Mouse (Mus musculus): Measurements from ENCODE around the gene Phb. TPM values are rescaled to one million over a fixed set of nuclear protein-coding genes. Genes with fewer than 3 reads are reported as not detected.

The Phb gene
- total RNA-seq (2021): 100 to 1,000 TPM in 1 of 2 experiments, 10 to 100 TPM in 1; 87.4 to 103 TPM
- long read RNA-seq, experiment 1, transcript Phb-204 (7 exons, 1,799 nt): major isoform, 143 of 163 reads
- long read RNA-seq, experiment 1, partial matches to known transcripts: 6 of 163 reads
- long read RNA-seq, experiment 1, other reads (novel, unspliced or antisense): 14 of 163 reads
- long read RNA-seq, experiment 2, transcript Phb-204 (7 exons, 1,799 nt): major isoform, 133 of 142 reads
- long read RNA-seq, experiment 2, partial matches to known transcripts: 3 of 142 reads
- long read RNA-seq, experiment 2, other reads (novel, unspliced or antisense): 6 of 142 reads

DNA sequence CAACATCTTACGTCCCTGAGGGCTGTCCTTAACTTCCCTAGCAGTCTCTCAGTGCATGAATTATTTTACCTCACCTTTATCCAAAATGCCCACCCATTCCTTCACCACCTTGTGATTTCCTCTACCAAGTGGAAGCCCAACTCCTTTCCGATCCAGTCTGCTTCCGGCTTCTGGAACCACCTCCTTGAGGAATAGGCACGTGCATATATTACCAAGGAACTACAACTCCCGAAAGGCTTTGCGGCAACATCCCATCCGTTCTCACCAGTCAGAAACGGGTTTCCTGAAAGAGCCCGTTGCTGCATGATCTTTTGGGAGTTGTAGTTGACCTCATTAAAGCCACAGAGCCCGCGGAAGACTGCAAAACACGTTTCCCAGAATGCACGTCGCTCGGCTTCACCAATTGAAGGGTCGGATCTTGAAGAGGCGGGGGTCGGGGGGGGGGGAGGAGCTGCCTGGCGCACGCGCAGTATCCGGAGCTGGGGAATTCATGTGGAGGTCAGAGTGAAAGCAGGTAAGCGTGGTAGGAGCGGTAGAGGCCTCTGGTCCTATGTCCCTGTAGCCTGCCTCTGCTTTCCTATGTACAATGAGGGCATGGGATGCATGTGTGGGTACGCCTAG, at the start of gene Phb:
Gene Phb, plus strand, starts transcription at position 429 of the 621 bp plus-strand sequence.
- DNase-seq (ENCODE audit: low spot score in 2 of 2): peak; percentile 92 to 95

DNA sequence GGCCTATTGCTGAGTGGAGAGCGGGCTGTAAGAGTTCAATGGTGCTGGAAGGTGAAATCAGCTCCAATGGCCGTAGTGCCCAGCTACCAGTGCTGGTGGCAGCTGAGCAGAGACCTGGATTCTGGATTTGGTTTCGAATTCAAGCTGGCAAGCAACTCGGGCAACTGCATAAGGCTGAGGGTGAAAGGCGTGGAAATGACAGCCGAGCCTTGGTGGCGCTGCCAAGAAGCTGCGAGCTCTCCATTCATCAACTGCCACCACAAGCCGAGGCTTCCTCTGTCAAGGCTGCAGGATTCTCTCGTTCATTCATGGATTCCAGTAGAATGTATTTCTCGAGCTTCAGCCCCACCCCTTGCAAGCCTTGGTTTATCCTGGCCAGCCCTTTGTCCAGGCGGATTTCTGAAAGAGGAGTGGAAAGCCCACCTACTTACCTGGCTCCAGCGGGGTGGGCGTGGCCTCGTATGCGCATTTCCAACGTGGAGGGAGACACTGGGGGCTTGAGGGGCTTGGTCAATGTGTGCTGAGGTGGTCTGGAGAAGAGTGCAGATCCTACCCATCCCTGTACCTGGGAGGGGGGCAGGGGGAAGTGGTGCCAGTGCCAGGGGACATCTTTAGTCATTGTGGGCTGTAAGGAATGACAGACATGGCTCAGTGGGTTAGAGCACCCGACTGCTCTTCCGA, 48.8 kb upstream of the Phb start:
- DNase-seq (ENCODE audit: low spot score in 2 of 2): peak; percentile 51 to 55

DNA sequence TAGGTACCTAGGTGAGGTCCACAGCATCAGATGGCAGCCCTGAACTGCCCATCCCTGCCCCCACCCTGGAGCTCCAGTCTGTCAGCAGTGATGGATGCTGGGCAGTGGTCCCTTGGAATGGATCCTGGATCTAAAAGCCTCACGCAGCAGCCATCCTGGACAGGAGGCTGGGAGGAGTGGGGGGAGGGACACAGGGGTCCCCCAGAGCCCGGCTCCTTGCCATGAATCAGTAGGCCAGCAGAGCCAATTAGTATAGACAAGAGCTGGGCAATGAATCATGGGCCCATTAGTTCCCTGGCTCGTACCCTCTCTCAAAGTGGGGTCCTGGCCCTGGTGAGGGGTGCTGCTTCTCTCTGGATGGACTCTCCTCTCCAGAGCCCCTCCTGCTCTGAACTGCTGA, 47.7 kb upstream of the Phb start:
- no peak for DNase-seq (ENCODE audit: low spot score in 2 of 2)

DNA sequence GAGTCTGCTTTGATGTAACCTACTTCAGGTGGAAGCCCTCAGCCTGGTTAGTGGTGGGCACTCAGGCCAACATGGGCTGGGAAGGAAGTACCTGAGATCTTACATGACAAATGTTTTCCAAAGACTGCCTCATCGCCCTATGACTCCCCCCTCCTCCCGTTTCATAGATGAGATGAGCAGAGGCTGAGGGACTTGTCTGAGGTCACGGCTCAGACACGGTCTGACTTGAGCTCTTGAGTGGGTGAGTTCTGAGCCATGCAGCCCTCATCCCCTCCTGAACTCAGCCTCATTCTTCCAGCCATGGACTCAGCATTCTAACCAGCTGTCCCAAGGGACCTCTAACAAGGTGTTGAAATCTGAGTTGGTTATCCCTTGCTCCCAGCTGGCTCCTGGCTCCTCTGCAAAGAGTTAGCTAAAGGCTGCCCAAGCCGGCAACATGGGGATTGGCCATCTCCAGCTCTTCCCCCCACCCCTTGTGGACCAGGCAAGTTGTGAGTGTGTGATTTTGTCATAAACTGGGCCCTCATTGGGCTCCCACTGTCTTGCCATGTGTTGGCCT, 46.8 kb upstream of the Phb start:
- DNase-seq (ENCODE audit: low spot score in 2 of 2): no peak

DNA sequence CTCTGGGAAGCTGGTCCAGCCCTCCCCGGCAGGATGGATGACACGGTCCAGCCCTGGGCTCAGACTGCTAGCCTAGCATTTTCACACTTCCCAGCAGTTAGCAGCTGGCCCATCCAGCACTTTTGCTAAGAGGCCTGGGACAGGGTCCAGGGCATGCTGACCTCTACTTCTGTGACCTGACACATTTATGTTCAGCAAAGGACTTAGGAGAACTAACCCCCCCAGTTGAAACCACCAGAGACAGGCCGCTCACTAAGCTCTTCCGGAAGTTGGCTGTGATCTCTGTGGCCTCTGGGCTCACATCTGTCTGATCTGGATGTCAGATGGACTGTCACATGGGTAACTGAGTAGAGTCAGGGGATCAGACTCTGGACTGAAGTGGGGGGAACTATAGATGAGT, 45.7 kb upstream of the Phb start:
- DNase-seq (ENCODE audit: low spot score in 2 of 2): no peak

DNA sequence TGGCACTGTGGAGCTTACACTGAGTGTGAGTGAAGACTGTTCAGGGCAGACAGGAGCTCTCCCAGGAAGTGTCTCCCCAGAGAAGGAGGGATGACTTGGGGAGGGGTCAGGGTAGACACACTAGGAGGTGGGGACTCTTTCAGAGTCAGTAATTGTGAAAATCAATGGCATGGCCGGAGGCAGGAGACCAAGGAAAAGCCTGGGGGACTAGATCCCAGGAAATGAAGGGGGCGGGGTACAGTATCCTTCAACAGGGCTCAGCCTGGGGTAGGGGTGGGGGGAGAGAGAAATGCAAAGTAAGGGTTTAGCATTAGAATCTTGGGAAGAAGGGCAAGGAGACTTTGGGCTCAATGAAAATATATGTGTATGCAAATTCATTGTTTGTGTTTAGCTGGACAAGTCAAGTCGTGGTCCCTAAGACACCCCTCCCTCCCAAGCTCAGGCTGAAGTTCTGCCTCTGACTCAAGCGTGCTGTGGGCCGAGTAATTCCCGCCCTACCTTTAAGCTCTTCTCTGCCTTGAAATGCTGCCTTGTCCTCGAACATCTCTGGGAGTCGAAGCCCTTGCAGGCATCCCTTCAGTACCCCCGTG, 45.1 kb upstream of the Phb start:
- DNase-seq (ENCODE audit: low spot score in 2 of 2): no peak

DNA sequence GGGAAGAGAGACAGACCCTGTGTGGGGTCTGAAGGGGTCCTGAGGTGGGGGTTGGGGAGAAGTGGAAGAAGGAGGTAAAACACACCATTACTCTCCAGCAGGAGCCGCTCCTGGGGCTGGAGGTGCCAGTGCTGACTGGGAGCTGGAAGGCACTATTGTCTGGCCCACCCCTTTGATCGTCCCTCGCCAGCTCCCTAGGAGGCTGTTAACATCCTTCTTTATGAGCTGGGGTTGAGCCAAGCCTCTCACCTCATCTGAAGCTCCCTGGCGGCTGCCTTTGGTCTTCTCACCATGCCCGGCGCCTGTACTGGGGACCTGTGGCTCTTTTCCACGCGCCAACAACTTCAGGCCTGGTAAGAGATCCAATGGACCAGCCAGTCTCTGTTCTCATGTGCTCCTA, 44.3 kb upstream of the Phb start:
- no peak for DNase-seq (ENCODE audit: low spot score in 2 of 2)

DNA sequence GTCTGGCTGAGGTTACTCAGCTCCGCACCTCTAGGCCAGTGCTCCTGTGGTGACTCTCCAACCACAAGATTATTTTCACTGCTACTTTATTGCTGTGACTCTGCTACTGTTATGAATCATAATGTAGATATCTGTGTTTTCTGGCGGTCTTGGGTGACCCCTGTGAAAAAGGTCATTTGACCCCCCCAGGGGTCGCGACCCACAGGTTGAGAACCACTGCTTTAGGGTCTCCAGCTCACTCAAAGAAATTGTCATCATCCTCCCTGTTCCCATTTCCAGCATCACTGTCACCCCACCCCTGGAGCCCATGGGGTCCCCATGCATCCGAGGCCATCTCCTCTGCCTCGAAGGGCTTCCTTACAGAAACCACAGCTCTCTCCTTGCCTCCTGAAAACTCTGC, 36.2 kb upstream of the Phb start:
- DNase-seq (ENCODE audit: low spot score in 2 of 2): no peak

DNA sequence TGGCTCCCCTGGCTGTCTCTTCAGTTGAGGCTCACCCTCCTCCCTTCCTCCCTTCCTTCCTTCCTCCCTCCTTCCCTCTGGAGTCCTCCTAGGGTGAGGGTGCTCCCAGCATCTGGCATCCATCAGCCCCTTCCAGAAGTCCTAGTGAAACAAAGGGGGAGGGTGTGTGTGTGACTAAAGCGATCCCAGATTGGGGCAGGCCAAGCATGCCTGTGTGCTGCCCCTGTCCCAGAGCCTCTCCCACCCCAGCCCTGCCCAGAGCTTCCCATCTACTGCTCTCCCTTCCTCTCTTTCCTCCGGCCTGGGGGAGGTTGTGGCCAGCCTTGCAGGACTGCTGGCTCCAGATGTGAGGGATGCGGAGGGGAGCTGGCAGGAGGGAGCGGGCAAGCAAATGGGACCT, 35.5 kb upstream of the Phb start:
- DNase-seq (ENCODE audit: low spot score in 2 of 2): no peak

DNA sequence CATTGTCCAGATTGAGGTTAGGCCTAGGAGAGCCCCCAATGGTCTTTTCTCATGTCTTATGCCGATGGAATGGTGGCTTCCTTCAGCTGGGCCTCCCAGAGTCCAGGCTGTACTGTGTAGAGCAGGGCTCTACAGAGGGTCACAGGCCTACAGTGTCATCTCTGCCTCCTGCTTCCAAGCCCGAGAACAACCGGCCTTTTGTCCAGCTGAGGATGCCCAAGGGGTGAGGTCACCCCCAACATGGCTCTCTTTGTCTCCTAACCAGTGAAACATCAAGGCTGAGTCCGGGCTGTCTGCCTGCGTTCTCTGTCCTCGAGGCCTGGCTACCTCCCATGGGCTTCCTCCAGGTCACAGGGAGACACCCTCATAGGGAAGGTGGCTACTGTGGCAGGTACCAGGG, 34.3 kb upstream of the Phb start:
- DNase-seq (ENCODE audit: low spot score in 2 of 2): peak in 1 of 2 experiments; percentile 15

DNA sequence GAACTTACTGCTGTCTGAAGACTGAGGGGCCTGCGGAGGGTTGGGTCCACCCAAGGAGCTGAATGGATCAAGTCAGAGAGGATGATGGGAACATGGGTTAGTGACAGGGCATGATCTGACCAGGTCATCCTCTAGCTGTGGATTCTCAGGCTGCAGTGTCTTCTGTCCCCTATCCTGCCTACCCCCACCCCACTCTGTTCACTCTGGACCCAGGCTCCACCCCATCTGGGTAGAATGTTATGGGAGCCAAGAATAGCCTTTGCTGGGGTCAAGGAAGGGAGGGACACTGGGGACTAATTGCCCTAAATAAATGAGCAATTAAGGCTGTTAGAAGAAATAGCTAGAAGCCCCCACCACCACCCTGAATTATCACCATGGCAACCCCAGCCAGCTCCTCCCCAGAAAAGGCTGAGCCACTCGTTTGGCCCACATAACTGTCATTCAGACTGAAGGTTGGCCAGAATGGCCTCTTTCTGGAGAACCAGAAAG, 33.2 kb upstream of the Phb start:
- DNase-seq (ENCODE audit: low spot score in 2 of 2): no peak

DNA sequence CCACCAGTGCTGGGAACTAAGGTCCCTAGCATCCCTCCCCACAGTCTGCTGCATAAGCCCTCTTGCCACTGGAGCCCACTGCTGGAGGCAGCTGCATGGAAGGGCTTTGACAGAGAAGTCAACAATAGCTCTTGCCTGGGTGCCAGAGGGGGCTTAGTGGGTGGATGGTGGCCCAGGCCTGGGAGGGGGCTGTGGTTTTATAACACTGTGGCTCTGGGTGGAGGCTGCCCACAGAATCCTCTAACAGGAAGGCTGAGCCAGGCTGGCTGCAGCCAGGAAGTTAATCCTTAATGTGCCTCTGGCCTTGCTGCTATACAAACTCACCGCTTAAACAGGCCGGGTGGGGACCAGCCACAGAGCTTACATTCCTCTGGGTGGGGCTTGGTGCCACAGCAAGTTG, 31.7 kb upstream of the Phb start:
- no peak for DNase-seq (ENCODE audit: low spot score in 2 of 2)

DNA sequence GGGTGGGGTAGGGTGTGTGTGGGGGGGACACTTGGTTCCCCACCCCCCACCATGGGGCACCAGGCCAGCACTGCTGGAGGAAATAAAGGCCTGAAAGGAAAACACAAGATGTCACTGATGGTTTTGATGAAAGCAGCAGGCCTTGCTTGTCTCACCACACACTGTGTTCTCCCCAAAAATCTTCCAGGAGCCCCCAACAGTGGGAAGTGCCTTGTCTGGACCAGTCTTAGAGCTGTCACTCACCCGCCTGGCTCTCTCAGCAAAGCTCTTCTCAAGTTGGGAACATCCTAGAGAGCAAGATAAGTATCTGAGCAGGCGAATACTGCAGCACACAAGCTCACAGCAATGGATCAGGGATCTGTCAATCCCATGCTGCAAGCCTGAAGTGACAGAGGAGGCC, 26.0 kb upstream of the Phb start:
- no peak for DNase-seq (ENCODE audit: low spot score in 2 of 2)

DNA sequence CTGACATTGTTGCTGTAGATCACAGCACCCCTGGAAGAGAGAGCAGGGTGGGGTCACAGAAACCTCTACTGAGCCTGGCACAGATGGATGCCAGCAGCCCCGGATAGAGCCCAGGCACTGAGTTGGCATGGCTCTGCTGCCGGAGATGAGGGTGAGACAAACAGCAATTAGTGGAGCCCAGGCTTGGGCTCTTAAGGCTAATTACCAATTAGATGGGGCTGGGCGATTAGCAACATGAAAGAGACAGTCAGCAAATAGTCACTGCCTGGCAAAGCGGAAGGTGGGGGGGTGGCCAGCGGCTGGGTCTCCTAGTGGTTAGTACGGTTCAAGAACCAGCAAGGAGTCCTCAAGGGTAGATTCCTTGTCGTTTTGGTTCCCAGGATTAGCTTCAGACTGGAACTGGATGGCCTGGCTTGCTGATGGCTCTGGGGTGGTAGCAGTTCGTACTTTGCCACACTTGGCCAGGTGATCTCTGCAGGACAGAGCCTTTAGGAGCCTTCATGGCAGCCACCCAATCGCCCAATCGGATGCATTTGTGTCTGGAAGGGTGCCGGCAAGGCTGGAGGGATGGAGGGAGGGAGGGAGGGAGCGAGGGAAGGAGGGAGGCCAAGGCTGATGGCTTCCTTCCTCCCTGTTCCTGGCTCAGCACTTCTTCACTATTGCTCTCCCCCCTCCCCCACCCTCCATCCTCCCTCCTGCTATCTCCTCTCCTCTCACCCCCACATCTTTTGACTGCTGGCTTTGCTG, 24.1 kb upstream of the Phb start:
- peak in 1 of 2 experiments; percentile 11 for DNase-seq (ENCODE audit: low spot score in 2 of 2)

DNA sequence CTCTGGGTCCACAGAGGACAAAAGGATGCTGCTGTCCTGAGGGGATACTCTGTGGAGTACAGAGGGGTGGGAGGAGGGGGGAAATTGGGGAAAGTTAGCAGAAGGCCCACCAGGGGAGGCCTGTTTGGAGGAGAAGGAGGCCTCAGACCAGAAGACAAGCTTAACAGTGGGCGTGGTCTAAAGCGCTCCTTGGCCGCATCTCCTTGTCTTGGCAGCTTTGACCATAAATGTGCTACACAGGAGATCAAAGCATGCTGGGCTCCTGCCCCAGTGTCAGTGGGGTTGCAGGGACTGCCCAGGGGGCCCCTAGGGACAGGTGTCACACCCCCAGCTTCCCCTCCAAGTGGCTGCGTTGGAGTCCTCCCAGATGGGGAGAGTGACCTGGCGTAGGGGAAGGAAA, 22.9 kb upstream of the Phb start:
- no peak for DNase-seq (ENCODE audit: low spot score in 2 of 2)

DNA sequence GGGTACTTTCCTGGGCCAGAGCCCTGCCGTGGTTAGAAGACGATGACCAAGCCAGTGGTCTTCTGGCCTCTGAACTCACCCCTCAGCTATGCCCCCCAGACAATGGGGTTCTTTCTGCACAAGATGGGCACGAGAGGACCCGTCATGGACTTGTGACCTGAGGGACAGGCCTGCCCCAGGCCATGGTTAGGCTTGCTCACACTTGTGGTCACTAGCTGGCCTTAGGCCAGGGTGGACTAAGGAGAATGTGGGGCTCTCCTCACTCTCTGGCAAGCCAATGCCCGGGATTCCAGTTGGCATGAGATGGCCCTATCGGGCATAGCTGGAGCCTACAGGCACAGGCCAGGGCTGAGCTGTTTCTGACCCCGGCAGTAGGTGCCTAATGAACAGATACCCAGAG, 22.4 kb upstream of the Phb start:
- DNase-seq (ENCODE audit: low spot score in 2 of 2): no peak

DNA sequence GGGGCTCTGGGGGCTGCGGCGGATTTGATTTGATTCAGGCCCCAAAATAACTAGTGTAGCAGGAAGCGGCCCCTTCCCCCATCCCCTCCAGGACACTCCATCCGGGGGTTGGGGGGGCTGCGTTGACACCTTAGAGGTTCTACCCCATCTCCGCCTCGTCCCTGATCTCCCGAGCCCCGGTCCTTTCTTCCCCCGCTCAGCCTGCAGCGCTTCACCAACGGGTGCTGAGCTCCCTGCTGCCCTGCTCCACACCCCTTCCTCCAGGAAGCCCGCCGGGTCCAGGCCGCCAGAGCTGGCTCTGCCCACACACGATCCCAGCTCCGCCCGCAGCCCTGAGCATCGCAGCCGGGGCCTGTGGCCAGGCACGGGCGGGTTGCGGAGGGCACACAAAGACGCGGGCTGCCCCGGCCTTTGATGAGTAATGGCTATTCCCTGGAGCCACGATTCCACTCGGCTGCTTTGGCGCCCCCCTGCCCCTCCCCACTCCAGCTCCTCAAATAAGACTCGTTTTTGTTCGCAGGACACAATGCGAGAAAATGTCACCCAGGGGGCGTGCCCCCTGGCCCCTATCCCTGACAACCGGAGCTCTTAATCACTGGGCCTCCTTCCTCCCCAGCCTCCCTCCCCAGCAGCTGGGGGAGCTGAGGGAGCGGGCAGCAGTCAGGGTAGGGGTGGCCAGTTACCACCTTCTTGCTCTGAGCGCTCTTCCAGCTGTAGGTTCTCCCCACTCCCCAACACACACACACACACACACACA, 21.2 kb upstream of the Phb start:
- no peak for DNase-seq (ENCODE audit: low spot score in 2 of 2)

DNA sequence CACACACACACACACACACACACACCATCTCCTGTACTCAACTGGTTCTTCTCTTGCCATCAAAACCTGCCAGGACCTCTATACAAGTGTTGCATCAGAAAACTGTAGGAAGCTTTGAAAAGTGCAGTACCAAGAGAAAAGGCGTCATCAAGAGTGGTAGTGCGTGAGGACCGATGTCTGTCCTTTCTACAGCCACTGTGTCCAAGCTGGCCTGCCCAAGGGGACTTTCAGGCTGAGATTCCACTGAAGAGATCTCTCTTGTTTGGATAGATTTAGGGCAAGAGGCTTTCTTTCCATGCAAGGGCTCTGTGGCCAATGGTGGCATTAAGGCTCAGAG, 20.6 kb upstream of the Phb start:
- no peak for DNase-seq (ENCODE audit: low spot score in 2 of 2)

DNA sequence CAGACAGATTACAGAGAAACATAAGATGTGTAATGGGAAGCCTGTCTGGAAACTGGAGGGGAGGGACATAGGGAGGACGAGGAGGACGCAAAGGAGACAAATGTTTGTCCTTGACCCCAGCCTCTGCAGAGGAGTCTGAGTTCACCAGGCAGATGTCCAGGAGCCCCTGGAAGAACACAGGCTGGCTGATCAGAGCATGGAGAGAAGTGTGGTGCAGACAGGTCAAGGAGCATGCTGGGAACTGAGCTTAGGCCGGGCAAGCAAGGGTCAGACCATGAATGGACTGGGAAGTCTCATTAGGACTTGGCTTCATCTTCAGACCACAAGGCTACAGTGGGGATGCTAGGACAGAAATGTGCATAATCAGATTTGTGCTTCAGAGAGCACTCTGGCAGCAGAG, 19.0 kb upstream of the Phb start:
- no peak for DNase-seq (ENCODE audit: low spot score in 2 of 2)

DNA sequence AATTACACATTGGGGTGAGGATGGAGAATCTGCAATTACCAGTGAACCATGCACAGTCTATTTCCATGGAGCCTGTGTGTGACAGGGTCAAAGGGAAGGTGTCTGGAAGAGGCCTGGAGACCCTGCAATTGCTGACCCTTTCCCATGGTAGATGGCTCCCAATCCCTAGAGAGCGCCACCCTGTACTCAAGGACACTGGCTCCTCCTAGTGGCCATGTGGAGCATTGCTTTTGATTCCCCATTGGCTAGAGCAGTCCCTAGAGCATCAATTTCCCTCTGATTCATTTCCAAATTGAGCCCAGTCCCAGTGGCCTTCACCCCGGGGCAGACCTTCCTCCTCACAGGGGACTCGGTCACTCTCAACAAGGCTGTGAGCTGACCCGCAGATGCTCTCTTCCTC, 17.9 kb upstream of the Phb start:
- DNase-seq (ENCODE audit: low spot score in 2 of 2): peak; percentile 82 to 85
